Mouse (Mus musculus): ENCODE results near the gene Lgr6.

DNA sequence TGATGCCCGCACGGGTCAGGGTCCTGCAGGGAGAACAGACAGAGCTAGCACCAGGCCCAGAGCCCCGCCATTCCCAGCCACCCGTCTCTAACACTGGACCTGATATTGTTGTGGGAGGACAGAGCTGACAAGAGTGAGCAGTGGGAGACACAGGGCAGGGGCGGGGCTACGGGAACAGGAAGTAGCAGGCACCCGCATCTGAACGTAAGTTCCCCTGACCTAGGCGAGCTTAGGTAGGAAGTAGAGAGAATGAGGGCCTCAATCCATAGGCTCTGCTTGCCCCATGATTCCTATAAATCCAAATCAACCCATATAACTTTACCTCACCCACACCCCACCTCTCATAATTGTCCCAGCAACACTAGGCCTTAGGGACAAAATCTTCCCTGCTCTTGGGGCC is 104.5 kb downstream of the Lgr6 start:
- TF ChIP-seq POLR2A (IDR thresholded peaks at IDR 0.05; ENCODE audit: insufficient read depth, low read depth, low read length), result no peak
- no peak for TF ChIP-seq CTCF (IDR thresholded peaks at IDR 0.05; ENCODE audit: insufficient read depth, low read depth, low read length)
